Mouse (Mus musculus): Measurements from ENCODE around the gene Unc5c. TPM values are rescaled to one million over a fixed set of nuclear protein-coding genes. Genes with fewer than 3 reads are reported as not detected.

Gene Unc5c
- total RNA-seq, 2 experiments from 2014 or later: not detected

DNA sequence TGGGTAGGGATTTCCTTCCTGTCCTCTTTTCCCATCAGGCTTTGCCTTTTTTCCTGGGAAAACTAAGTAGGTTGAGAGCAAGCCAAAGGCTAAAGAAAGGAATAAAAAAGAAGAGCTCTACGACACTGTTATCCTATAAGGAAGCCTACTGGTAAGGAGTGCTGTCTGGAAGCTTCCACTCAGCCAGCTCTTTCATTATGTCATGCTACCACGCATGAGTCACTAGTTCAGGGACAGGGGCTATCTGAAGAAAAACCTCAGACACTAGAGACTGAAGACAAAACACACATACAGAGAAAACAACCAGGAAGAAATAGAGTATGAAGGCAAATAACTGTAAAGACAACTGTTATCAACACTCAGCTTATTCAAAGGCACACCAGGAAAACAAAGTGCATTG lies 417.5 kb downstream of the Unc5c start:
- ATAC-seq (replicated peaks; ENCODE audit: low FRiP score, poor library complexity, severe bottlenecking): no peak

DNA sequence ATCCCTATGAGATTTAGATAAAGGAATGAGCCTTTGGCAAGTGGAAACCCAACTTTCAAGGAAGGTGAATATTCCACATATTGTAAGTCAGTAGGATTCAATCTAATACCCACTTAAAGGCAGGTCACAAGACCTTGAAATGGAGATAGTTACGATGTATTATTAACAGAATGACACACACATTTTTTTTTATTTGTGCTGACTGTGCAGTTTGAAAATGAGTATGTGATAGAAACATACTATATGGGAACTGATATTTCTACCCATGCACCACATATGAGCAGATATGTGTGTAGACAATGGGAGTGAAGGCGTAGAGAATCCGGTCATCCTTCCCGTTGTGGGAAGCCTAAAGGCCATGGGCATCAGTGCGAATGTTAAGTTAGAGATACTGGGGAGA lies 419.2 kb downstream of the Unc5c start:
- ATAC-seq (replicated peaks; ENCODE audit: low FRiP score, poor library complexity, severe bottlenecking): no peak

All from erythroid progenitor cell, adult 5-6 weeks (primary cell).